Mouse (Mus musculus) heart, embryonic 15.5 days (tissue): ENCODE data around the gene Insc. TPM values are rescaled to one million over a fixed set of nuclear protein-coding genes. Genes with fewer than 3 reads are reported as not detected.

Source experiments
- ATAC-seq: fragments of 200-750 bp; cut with Nextera tagmentation; replicated peaks from 2 replicates; pipeline ENCODE4 v1.8.0; 2017; ENCODE audit warnings: low read depth, moderate TSS enrichment; ENCODE audit not compliant: insufficient number of reproducible peaks, insufficient read depth, low FRiP score
- H3K27ac ChIP-seq: fragments of 300-500 bp; sonication (generic); 2 replicates; pipeline ENCODE4 v1.5.1; 2015; ENCODE audit warnings: mild to moderate bottlenecking, inconsistent platforms
- H3K27me3 ChIP-seq: fragments of 300-500 bp; sonication (generic); 2 replicates; pipeline ENCODE4 v1.6.1; 2015; ENCODE audit warnings: inconsistent platforms
- H3K36me3 ChIP-seq: fragments of 300-500 bp; sonication (generic); 2 replicates; pipeline ENCODE4 v1.6.1; 2015; ENCODE audit warnings: mild to moderate bottlenecking, inconsistent platforms
- H3K4me1 ChIP-seq: fragments of 300-500 bp; sonication (generic); replicated peaks from 2 replicates; pipeline ENCODE4 v1.6.1; 2015; ENCODE audit warnings: inconsistent platforms
- H3K4me2 ChIP-seq: fragments of 300-500 bp; sonication (generic); 2 replicates; pipeline ENCODE4 v1.6.1; 2015; ENCODE audit warnings: inconsistent platforms, mild to moderate bottlenecking, moderate library complexity
- H3K4me3 ChIP-seq: fragments of 300-500 bp; sonication (generic); 2 replicates; pipeline ENCODE4 v1.5.1; 2015; ENCODE audit warnings: mild to moderate bottlenecking, inconsistent platforms
- H3K9ac ChIP-seq: fragments of 300-500 bp; sonication (generic); 2 replicates; pipeline ENCODE4 v1.6.1; 2015; ENCODE audit warnings: mild to moderate bottlenecking, inconsistent platforms
- H3K9me3 ChIP-seq: fragments of 300-500 bp; sonication (generic); replicated peaks from 2 replicates; pipeline ENCODE4 v1.6.1; 2016; ENCODE audit warnings: inconsistent platforms
- WGBS: fragments of 180-500 bp; shearing (Covaris S2); methylation state at CpG from one replicate; pipeline ENCODE4 v1.1.7; 2015; ENCODE audit warnings: mixed read lengths; 5-methylcytosine and 5-hydroxymethylcytosine counted together
- polyA plus RNA-seq: library from polyadenylated mRNA; unstranded; fragments of >200 nt; fragmentation: Nextera tagmentation; extraction: Ambion mirVana; gene quantifications from 2 replicates; pipeline ENCODE4 v1.2.1, GENCODE M21; 2015

The Insc gene
- polyA plus RNA-seq, 1 experiment from 2014 or later, result 6.4 TPM

DNA sequence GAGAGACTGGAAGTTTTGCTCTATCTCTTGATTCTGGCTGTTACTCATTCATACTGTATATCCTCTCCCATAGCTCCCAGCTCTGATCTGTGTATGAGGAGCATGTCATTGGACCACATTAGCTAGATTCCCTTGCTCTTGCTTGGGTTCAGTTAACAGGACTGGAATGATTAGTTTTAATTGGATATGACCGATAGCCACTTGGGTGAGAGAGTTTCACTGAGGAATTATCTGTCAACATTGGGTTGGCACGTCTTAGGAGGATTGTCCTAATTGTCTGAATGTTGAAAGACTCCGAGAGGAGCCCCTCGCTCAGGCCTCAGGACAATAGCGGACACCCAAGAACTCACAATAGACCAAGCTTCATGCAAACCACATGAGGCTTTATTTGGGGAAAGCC, 7.2 kb upstream of the Insc start:
- no peaks in the 10 kb centered on the region for H3K4me1 ChIP-seq
- H3K36me3 ChIP-seq, result no peaks in the 10 kb centered on the region
- H3K9ac ChIP-seq, result no peak overlapping the region
- H3K27me3 ChIP-seq, result no peaks in the 10 kb centered on the region
- H3K27ac ChIP-seq, result no peak overlapping the region
- no peak for ATAC-seq
- H3K4me2 ChIP-seq, result no peak overlapping the region
- H3K9me3 ChIP-seq, result no peaks in the 10 kb centered on the region
- 80% methylated on average over 5 of the region's 5 CpGs for WGBS
- no peak overlapping the region for H3K4me3 ChIP-seq

DNA sequence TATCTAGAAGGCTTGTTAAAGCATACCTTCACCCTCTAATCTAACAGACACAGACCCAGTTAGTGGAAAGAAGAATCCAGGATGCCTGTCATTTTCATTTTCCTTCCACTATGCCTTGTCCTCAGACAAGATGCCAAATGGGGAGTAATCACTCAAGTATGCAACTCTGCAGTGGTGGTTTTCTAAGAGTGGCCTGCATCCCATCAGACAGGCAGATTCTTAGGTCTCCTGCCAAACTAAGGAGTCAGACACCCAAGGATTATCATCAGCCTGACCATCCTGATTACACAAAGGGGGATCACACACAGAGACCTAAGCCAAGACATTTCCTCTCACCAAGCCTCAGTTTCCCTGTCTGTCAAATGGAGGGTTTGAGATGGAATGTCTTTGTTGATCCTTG, 5.3 kb upstream of the Insc start:
- Histone ChIP-seq H3K36me3 (no peaks in the 10 kb centered on the region), H3K9ac (no peak overlapping the region), H3K27ac (no peak overlapping the region), H3K9me3 (no peaks in the 10 kb centered on the region), H3K4me1 (no peaks in the 10 kb centered on the region), H3K4me3 (no peak overlapping the region), H3K4me2 (no peak overlapping the region), H3K27me3 (no peaks in the 10 kb centered on the region)
- no peak for ATAC-seq

DNA sequence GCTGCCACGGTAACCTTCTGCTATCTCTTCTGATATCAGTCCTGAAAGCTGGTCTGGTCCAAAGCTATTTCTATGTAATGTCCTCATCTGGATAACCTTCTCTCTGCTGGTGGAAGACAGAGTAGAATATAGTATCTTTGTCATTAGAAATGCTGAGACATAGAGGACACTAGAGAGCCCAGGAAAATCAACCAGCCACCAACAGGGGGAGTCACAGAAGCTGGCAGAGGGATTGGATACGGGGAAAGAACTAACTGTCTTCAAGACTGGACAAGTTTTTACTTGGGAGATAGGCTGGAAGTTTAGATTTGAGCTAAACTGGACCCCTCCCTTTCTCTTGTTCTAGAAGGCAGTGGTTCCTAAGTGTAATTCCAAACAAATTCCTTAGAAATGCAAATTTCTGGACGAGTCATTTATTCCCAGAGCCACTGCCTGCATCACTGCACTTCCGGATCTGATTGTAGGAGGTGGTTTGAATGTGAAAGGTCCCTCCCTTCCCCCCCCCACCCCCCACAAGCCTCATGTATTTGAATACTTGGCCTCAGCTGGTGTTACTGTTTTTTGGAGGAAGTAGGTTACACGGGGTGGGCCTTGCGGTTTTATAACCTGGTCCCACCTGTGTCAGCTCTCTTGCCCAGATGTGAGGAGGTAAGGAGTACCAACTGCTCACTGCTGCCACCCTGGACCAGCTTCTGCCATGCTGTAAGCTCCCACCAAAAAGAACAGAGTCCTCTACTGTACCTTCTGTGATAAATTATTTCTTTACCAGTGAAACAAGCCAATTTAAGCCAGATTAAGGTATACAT, 2.9 kb upstream of the Insc start:
- no peak overlapping the region for H3K9ac ChIP-seq
- no peak overlapping the region for H3K4me3 ChIP-seq
- peaks cover 10% of the 10 kb centered on the region for H3K4me1 ChIP-seq
- H3K36me3 ChIP-seq, result no peaks in the 10 kb centered on the region
- peaks cover 1% of the 10 kb centered on the region; the same call in 1 of the 2 replicates for H3K27me3 ChIP-seq
- H3K27ac ChIP-seq, result no peak overlapping the region
- ATAC-seq, result no peak
- H3K4me2 ChIP-seq, result no peak overlapping the region
- no peaks in the 10 kb centered on the region for H3K9me3 ChIP-seq
- whole genome bisulfite sequencing, result 45% methylated on average over 6 of the region's 6 CpGs

DNA sequence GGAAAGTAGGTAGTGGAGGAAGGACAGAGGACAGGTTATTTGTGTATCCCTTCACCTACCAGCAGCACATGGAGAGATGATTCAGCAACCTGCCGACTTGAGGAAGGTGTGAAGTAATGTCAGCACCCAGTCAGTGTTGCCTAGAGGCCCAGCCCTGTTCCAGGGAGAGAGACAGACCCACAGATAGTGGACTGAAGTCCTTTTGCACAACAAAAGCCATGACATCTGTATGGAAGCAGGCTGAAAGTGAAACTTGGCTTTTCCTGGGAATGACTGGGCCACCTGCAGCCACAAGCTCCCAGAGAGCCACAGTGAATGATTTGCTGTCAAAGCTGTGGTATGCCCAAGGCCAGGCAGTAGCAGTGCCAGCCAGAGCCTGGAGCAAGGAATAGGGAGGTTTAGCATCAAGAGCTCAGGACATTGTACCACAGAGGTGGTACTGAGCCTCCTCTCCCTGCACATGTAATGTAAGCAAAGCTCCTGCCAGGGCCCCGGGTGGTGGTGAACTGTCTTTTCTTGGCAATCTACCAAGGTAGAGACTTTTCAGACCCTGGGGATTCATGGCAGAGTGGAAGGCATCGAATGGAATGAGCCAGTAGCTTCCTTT, 1.2 kb downstream of the Insc start:
- Histone ChIP-seq H3K4me1 (peaks cover 12% of the 10 kb centered on the region), H3K36me3 (no peaks in the 10 kb centered on the region), H3K9me3 (no peaks in the 10 kb centered on the region), H3K27ac (no peak overlapping the region), H3K27me3 (peaks cover 14% of the 10 kb centered on the region), H3K4me2 (no peak overlapping the region), H3K4me3 (no peak overlapping the region), H3K9ac (no peak overlapping the region)
- WGBS, result 33% methylated on average over 3 of the region's 3 CpGs
- ATAC-seq, result no peak

DNA sequence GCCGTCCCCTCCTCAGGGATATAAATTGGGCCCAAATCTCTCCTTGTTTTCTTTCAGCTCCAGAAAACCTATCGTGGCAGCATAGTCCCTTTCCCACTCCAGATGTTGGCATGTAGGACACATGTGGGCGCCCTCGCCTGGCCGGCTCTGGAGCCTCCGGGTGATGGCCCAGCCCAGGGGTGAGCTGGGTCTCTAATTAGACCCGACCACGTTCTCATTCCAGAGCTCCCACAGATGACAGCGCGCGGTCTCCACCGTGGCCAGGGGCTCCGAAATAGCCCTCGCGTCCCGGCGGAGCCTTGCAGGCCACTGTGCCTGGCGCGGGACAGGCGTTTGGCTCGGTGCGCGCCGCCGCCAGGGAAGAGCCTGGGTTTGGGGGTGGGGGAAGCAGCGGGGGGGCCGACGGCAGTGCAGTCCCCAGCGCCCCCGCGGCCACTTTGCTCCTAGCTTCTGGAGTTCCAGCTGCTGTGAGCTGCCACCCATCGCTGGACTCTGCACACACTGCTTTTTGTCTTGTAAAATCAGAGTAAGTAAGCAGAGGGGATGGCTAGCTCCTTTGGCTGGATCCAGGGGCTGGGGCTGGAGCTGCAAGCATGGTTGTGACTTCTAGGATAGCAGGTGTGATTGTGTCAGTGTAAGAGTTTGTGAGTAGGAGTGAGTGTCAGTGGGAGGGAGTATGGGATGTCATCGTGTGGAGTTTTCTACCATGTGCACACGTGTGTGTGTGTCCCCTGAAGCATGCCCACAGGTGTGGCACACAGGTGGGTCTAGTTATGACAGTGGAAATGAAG, 2.2 kb downstream of the Insc start:
- peaks cover 12% of the 10 kb centered on the region for H3K4me1 ChIP-seq
- H3K27me3 ChIP-seq, result peaks cover 14% of the 10 kb centered on the region
- H3K36me3 ChIP-seq, result no peaks in the 10 kb centered on the region
- H3K9me3 ChIP-seq, result no peaks in the 10 kb centered on the region
- no peak overlapping the region for H3K27ac ChIP-seq
- peak overlapping the region; percentile 84 for H3K4me2 ChIP-seq
- H3K9ac ChIP-seq, result peak overlapping the region; percentile 44
- H3K4me3 ChIP-seq, result peak overlapping the region; percentile 48
- ATAC-seq, result peak; percentile 37; the same call in 1 of the 2 replicates
- WGBS, result 5% methylated on average over 34 of the region's 34 CpGs

DNA sequence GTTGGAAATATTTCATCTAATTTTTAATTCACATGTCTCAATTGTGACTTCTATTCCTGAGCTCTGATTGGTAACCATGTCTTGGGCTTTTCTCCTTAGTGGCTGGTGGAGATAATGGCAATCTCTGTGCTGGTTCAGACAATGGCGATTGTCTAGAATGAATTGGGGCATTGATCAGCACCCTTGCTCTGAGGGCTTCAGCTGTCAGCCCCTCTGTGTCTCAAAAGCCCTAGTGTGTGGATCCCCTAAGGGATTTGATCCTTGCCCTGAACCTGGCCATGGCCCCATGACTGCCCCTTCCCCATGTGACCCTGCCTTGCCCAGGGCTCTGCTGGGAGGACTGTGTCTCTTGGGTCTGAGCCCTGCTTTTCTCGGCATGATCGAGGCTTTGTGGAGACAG, 4.1 kb downstream of the Insc start:
- no peak for ATAC-seq
- no peak overlapping the region for H3K4me2 ChIP-seq
- WGBS, result 73% methylated on average over 3 of the region's 3 CpGs

DNA sequence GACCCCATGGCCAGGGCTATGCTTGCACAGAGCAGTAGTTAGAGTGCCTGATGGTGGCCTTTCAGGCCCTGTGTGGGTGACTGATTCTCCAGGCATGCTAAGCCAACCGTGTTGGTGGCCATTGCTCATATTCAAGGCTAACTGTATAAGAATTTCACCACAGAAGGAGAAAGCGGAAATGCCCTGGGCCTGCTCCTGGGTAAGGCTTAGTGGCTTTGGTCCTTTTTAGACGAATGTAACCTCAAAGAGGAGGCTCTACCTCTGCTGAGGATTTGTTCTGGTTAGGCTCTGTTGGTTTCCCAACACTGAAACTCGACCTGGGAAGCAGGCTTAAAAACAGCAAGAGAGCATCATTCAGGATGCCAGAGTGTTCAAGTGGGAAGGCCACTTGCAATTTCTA, 4.7 kb downstream of the Insc start:
- ATAC-seq, result no peak
- WGBS, result 61% methylated on average over 4 of the region's 4 CpGs
- Histone ChIP-seq H3K4me2 (no peak overlapping the region), H3K27ac (no peak overlapping the region), H3K36me3 (no peaks in the 10 kb centered on the region), H3K4me3 (no peak overlapping the region), H3K9ac (no peak overlapping the region), H3K4me1 (peaks cover 12% of the 10 kb centered on the region), H3K9me3 (no peaks in the 10 kb centered on the region), H3K27me3 (peaks cover 14% of the 10 kb centered on the region)

More for the DNA sequence above, 4.1 kb downstream of the Insc start:
- Histone ChIP-seq H3K9ac (no peak overlapping the region), H3K9me3 (no peaks in the 10 kb centered on the region), H3K27me3 (peaks cover 14% of the 10 kb centered on the region), H3K4me3 (no peak overlapping the region), H3K27ac (no peak overlapping the region), H3K36me3 (no peaks in the 10 kb centered on the region), H3K4me1 (peaks cover 12% of the 10 kb centered on the region)

DNA sequence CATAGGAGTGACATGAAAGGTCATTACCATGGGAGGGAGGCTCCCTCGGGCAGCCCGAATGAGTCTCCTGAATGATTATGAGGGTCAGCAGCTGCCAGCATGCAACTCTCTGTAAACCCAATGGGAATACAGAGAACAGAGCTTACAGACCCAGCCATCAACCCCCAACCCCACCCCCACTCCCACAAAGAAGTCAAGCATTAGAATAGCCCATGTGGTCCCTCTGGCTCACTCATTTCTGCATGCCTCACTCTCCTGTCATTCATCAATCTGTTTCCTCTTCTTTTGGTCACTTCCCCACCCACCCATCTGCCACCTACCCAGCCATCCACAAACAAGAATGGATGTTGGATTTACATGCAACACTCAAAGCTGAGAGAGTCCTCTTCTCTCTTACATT, 10.0 kb downstream of the Insc start:
- Histone ChIP-seq H3K4me2 (no peak overlapping the region), H3K27ac (no peak overlapping the region), H3K9me3 (no peaks in the 10 kb centered on the region), H3K27me3 (no peaks in the 10 kb centered on the region), H3K9ac (no peak overlapping the region), H3K4me1 (no peaks in the 10 kb centered on the region), H3K36me3 (no peaks in the 10 kb centered on the region), H3K4me3 (no peak overlapping the region)
- no peak for ATAC-seq
- 74% methylated on average over 2 of the region's 2 CpGs for WGBS

DNA sequence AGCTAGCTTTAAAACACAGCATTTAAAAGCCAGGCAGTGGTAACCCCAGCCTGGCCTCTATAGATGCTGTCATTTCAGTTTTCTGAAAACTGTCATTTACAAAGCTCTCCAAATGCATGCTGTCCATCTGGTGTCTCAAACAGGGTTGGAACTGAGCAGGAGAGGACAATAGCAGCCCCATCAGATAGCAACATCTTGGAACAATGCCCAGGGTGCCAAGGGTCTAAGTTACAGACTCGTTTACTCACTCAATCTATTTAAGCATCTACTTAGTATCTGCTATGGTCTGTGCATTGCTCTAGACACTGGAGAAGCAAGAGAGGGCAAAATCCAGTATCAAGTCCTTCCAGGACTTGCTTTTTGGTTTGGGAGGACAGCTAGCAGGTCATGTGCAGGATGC, 10.7 kb downstream of the Insc start:
- 26% methylated on average over 1 of the region's 1 CpGs for WGBS
- Histone ChIP-seq H3K4me3 (no peak overlapping the region), H3K27ac (no peak overlapping the region), H3K9ac (no peak overlapping the region), H3K4me2 (no peak overlapping the region), H3K9me3 (no peaks in the 10 kb centered on the region), H3K4me1 (no peaks in the 10 kb centered on the region), H3K27me3 (no peaks in the 10 kb centered on the region), H3K36me3 (no peaks in the 10 kb centered on the region)
- ATAC-seq, result no peak

DNA sequence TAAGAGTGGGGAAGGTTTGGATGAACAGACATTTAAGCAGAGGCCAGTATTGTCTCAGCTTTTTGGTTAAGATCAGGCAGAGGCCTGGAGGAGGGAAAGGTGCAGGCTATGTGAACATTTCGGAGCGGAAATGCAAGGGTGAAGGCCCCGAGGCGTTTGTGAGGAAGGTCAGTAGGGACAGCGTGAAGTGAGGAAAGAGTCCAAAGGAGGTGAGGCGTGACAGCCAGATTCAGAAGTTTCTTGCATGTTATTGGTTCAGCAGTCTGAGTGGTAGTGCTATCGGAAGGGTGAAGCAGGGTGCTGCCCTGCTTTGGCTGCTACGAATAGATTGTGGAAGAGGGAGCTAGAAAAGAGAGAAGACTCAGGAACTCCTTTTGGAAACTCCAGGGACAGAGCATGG, 11.1 kb downstream of the Insc start:
- WGBS, result 69% methylated on average over 8 of the region's 8 CpGs
- Histone ChIP-seq H3K9me3 (no peaks in the 10 kb centered on the region), H3K4me1 (no peaks in the 10 kb centered on the region), H3K9ac (no peak overlapping the region), H3K27me3 (no peaks in the 10 kb centered on the region), H3K4me2 (no peak overlapping the region), H3K27ac (no peak overlapping the region), H3K36me3 (no peaks in the 10 kb centered on the region), H3K4me3 (no peak overlapping the region)
- no peak for ATAC-seq

DNA sequence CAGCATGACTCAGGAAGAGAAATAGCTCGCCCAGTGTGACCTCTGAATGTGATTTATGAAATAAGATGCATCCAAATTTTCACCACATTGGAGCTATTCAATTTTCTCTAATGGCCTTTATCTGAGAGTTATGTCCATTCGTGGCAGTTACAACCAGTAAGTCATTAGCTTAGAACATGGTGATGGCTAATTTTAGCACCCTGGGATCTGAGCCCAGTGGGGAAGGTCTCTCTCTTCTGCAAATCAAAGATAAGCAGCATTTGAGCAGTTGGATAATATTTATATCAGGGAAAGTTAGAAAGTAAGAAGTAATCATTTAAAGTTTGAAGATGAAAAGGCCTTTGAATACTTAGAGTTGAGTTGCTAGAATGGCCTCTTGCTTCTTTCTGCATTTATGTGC, 19.2 kb downstream of the Insc start:
- Histone ChIP-seq H3K4me3 (no peak overlapping the region), H3K36me3 (no peaks in the 10 kb centered on the region), H3K4me2 (no peak overlapping the region), H3K4me1 (peaks cover 13% of the 10 kb centered on the region), H3K9ac (no peak overlapping the region), H3K27me3 (no peaks in the 10 kb centered on the region), H3K9me3 (no peaks in the 10 kb centered on the region), H3K27ac (peak overlapping the region; percentile 73)
- no peak for ATAC-seq
- WGBS, result 32% methylated on average over 2 of the region's 2 CpGs
